Mouse (Mus musculus) neutrophil, adult 5-6 weeks (primary cell): ENCODE measurements around the gene Isx. TPM values are rescaled to one million over a fixed set of nuclear protein-coding genes. Genes with fewer than 3 reads are reported as not detected.

Experiments
- ATAC-seq: fragments of 151-379, 151-347 bp; 2 replicates; pipeline ENCODE4 v1.8.0; 2017; ENCODE audit warnings: mild to moderate bottlenecking, moderate TSS enrichment; ENCODE audit not compliant: insufficient number of reproducible peaks, poor library complexity, low FRiP score, severe bottlenecking; ENCODE audit errors: extremely low read depth
- total RNA-seq: library from RNA; stranded (forward); fragments of 200-1000 nt; gene quantifications from 2 replicates; pipeline ENCODE4 v1.2.3, GENCODE M21; 2017

The Isx gene
- total RNA-seq: not detected in 2 replicates

DNA sequence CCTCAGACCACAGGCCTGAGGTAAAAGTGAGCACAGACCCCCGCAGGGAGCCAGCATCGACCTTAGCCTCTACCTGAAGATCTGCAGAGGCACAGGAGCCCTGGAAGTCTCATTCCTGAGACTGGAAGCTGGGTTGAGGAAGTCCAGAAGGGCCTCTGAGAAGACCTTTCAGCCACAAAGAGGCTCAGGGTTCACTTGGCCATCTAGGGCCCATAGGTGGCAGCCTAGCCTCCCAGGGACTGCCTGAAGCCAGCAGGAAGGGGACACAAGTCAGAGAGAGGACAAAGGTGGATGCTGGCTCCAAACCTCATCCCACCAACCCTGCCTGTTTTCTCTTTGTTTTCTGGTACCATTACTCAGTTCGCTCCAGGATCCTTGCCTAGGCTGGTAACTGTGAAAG, at the start of gene Isx:
Gene Isx, plus strand, starts transcription at position 234 of the 400 bp plus-strand sequence.
- no peak for ATAC-seq

DNA sequence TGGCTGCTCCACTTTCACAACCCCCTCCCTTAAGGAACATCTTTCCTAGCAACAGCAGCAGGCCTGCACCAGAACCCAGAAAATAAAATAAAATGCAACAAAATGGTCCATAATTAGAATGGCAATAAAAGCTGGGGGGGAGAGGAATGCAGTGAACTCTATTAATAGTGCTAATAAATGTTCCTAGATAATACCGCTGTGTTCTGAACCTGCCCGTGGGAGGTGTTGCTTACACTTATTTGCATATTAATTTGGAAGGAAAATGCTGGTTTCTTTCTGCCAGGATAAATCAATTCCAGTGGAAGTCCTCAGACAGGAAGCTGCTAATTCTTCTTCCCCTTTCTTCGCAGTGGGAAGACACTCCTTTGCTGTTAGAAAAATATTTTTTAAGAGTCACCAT, 45.3 kb upstream of the Isx start:
- no peak for ATAC-seq

DNA sequence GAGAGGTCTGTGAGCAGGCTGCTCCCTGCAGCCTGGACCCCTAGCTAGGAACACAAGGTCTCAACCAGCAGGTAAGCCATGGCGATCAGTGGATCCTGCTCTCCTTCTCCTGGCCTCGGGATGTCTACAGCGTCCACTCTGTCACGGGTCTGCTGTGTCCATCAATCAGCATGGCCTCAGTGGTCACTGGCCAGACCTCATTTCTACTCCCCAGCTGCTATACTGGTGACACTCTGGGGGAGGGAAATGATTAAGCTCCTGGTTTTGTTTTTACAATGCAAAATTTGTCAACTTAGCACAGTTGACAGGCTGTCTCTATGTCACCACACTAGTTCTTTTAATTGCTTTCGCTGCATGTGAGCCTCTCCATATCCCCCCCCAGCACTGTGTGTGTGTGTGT, 41.7 kb upstream of the Isx start:
- ATAC-seq: no peak

DNA sequence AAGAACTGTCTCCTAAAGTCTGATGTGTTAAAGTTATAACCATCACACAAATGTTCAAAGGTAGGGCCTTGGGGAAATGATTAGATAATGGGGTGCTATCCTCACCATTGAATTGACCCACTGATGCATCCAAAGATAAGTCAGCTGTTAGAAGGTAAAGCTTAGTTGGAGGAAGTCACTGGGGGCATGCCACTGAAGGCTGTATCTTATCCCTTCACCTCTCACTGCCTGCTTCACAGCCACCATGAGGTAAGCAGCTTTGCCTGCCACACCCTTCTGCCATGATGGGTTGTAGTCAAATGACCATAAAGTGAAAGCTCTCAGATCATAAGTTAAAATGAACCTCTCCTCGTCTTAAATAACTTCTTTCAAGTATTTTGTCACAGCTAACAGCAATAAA, 38.7 kb upstream of the Isx start:
- no peak for ATAC-seq

DNA sequence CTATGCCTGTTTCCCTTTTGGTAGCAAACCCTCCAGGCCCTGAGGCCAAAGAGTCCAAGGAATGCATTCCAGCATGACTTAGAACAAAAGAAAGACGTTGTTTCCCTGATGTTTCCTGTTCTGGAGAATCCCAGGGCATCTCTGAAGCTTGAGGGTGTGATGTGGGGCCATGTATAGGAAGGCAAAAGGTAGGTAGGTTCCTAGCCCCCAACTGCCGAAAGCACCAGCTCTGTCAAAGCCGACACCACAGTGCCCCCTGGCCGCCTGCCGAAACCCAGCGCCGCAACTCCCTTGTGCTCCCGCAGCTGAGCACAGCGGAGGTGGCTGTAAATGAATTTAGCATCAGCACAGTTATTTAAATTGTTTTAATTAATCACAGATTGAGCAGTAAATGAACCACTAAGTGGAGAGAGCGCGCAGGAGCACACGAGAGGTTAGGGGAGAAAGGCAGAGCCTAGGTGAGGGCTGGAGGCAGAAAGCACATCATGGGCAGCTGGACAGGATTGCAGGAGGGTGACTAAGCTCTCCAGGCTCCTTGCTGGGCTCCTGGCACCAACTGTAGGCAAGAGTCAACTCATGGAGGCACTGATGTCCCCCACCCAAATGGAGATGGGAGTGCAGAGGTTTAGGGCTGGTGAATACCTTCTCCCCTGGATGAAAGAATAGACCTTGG, 25.5 kb upstream of the Isx start:
- ATAC-seq: no peak

DNA sequence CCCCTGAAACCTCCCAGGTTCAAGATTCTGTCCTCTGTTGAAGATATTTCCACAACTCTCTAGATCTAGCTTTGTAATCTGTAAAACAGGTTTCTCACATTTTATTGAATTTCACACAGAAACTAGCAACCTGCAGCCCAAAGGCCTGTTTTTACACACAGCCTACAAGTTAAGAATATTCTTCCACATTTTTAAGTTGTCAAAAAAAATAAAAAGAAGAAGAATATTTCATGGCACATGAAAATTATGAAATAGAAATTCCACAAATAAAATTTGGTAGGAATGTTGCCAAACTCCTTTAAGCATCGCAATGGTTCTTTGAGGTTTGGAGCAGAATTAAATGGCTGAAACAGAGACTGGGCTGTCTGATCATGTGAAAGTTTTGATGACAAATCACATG, 24.3 kb upstream of the Isx start:
- ATAC-seq: no peak

DNA sequence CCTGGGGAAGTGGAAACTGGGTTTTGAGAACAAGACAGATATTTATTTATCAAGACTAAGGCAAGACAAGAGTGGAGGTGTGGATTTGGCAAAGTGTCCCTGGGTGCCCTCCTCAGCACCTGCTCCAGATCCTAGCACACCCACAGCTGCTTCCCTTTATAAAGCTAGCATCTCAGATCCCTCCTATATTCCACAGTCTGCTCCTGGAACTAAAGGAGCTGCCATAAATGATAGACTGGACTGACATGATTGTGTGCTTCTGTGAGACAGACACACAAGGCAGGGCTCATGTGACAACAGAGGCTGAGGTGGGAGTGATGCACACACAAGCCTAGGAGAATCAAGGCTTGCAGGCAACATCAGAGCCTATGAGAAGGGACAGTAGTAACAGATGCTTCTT, 22.0 kb upstream of the Isx start:
- ATAC-seq: no peak

DNA sequence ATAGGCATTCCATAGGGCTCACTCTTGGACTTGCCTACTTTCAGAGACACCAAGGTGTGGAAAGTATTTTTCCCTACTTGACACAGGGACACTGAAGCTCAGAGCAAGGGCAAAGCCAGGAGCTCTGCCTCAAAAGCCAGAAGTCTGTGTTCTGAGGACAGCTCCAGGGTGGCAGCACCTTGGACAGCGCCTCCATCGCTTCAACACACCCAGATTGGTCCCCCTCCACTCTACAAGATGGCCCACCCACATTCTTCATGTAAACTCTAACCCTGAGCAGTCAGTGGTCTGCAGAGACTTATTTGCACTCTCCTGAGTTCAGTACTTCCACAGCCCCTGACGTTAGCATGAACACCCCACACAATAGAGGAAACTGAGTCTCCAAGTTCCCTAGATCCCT, 21.1 kb upstream of the Isx start:
- no peak for ATAC-seq

DNA sequence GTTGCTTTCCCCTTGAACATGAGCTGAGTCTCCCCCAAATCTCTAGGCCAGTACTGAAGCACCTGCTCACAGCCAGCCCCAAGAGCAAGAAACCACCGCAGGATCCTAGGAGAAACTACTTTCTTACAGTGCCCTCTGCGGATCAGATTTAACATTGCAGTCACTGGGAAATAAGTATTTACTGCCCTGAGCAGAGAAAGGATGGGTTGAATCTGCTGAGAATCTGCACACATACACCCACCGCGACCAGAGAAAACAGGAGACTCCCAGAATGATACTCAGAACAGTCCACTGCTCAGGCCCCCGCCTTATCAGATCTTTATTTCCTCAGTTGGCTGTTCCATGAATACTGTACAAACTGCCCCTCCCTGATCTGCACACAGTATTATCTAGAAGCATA, 19.5 kb upstream of the Isx start:
- no peak for ATAC-seq

DNA sequence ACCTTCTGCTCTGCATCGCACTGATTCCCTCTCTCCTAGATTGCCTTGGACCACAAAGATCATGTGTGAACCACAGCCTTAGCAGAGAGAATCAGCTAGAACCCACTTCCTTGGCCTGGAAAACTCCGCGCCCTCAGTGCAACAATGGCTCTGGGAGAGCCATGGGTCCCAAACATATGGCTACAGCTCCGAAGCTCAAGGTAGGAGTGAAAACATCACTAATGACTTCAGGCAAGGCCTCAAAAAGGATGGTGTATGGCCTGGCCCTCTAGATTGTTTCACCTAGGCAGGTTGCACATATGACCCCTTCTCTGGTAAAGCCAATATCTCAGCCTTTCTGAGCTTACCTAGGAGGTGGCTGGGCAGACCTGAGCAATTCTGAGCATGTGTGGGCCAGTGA, 18.2 kb upstream of the Isx start:
- ATAC-seq: no peak

DNA sequence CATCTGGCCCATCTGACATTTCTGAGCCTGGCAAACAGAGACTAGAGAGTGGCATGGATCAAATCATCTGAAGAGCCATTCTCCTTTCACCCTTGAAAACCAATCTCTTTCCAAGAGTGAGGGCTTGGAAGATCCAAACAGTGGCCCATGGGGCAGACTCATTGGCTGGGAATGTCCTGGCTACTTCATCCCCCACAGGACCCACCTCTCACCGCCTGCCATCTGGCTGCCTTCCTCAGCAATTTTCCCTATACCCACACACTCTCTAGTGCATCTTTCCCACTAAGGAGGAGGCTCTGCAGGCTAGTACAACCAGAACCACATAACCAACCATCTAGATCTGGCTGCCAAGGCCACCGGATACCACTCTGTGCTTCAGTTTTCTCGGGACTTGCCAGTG, 17.6 kb upstream of the Isx start:
- no peak for ATAC-seq

DNA sequence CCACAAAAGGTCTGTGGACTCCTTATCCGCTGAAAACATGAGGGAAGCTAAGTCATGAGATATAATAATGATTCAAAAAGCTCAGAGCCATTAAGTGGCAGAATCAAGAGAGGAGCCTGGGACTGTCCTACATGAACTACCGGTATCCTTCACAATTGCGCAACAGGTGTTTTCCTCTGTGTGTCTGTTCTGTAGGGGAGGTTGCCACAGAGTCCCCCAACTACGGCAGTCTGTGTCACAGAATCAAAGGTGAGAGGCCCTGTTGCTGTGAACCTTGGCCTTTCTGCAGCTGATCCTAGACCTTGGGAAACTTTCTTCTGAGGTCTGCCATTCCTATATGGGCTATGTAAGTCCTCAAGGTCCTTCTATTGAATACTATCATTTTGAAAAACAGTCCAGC, 13.7 kb upstream of the Isx start:
- ATAC-seq: no peak

DNA sequence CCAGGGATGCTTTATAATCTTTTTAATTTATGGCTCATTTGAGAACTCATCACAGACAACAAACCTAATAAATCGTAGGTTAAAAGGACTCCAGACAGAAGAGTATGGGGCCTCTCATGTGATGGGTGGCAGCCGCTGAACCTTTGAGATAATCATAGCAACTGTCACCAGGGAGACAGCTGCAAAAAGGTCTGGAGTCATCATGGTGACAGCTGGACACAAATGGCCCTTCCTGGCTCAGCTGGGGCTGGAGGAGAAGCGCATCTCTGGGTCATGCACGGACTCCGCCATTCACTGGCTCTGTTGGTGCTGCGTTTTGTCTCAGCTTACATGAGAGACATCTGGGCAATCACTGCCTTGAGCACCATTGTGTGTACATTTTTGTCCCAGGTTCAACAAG, 12.5 kb upstream of the Isx start:
- ATAC-seq: no peak

DNA sequence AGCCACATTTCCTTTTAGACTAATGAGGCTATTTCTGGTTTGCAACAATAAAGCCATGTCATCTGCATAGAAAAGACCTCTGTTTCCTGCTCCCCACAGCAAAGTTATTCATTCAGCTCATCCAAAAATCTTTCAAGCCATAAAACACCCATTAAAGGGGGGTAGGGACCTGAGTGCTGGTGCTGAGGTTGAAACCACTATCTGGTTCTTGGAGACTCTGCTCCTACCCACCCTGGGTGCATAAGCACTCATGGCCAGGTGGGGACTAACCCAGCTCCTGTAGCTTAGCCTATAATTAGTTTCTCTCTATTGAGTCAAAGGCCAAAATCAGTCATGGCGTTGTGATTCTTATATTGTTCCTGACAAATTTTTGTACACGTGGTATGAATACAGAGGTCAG, 10.4 kb upstream of the Isx start:
- no peak for ATAC-seq

DNA sequence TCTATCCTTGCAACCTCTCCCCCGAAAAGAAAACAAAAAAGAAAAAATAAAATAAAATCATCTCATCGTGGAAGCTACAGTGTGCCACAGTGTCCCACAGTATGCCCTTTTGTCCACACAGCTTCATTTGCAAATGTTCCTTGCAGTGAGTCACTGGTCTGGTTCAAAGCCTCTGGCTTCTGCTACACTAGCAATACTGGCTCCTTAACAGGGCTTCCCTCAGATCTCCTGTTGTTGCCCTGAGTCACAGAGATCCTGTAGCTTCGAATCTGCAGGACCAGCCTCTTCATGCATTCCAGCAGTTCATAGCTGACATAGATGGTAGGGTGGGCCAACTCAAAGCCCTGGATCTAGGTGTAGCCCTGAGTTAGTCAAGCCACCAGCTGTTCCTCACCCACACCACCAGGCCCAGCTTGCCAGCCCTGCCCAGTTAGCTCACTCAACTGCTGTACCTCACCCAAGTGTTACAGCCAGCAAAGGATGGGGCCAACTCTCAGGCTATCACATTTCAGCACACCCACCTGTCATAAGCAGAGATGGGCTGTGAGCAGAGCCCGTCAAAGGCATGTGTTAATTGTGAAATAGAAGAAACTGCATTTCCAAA, 2.5 kb upstream of the Isx start:
- no peak for ATAC-seq

DNA sequence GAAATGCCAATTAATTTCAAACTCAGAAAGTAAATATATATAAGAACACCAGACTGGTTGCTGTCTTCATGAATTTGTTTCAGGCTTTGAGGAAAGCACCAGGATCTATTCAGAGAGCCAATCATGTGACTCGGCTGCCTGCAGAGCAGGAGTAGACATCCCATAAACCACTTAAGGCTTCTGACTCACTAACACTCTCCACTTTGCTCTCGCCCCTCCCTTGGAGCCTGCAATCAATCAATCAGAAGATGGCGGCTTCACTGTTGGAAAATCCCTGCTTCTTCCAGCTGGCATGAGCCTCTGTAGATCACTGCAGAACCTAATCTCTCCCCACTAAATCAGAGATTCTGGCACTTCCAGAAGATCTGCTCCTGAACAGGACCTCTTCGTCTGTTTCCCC, 1.3 kb upstream of the Isx start:
- ATAC-seq: no peak

DNA sequence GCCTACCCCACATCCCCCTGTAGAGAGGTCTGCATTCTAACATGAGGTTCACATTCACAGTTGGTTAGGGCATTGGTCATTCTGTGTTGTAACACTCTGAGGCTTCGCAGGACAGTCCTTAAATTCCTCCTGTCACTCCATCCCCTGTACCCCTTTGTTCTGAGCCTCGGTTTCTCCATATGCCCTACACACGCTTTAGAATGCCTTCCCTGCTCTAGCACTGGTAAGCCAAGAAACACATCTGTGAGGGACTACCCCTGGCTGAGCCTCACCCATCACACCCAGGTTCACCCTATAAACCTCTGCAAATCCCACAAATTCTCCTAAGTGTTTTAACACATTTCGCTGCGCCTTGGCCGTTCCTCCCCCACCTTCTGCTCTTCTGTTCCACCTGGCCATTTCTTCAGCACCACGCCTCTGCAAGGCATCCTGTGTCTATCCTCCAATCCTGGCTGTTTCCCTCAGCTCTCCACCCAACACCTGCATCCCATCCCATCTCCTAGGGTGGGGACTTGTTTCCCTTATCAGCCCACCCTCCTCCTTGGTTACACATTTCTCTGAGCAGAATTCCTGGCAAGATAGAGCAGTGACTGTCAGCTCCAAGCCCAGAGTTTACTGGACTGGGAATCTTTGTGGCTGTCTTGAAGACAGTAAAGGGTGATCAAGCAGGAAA, 686 bp upstream of the Isx start:
- no peak for ATAC-seq

DNA sequence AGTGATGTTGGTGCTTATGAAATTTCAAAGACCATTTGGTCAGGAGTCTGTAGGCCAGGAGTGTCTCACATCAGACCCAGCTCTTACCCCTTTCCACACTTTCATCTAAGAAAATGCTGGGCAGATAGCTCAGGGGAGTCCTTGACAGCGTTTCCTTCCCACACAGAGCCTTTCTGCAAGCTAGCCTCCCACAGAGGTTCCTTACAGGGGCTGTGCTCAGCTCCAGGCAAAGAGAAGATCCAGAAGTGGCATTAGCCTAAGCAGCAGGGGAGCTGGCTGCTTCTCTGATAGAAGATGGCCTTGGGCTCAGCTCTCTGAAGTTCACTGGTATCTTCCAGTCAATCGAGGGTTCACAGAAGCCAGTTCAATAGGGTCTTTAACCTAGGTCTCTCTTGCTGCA, 1.6 kb downstream of the Isx start:
- ATAC-seq: no peak

DNA sequence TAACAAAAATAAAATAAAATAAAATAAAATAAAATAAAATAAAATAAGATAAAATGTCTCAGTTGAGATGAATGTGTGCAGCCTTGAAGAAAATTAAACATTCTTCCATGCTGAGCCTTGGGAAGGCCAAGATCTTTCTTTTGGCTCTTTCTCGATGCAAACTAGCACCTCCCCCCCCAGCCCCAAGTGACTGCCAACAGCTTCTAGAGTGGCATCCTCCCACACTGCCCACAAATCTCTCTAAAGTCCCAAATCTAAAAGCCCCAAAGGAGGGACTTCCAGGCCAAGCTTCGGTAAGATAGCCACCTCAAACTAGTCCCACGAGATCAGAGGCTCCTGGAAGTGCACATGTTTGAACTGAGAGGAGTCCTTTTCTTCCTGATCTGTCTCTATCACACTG, 5.7 kb downstream of the Isx start:
- no peak for ATAC-seq

DNA sequence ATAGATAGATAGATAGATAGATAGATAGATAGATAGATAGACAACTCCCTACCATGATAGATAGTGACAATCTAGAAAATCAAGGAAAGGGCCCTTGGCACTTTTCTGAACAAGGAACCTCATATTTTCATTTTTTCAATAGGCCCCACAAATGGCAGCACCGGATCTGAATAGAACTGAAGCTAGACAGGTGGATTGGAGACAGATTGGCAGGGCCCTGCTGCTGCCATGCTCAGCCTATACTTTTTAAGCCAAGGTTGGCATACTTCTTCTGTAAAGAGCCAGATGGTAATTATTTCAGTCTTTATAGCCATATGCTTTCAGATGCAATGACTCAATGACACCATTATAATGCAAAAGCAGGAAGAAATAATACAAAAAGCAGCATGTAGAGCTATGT, 15.8 kb downstream of the Isx start:
- ATAC-seq: no peak

DNA sequence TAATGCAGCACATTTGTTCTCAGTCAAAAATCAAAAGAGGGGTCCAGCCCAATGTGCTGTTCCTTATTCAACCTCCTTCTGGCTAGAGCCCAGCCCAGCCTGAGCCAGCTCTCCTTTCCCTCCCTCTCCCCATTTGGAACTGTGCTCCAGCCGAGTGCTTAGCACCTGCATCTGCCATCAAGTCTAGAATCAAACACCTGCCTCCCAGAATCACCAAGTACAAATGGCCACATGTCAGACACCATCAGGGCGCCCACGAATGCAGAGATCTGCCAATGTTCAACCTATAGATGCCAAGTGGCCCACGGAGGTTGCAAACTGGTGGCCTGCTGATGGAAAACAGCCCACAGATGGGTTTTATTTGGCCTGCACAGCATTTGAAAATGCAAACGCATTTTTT, 18.1 kb downstream of the Isx start:
- no peak for ATAC-seq
